Mouse (Mus musculus) CH12.LX (cell line): ENCODE measurements around the gene Fnbp1. TPM values are rescaled to one million over a fixed set of nuclear protein-coding genes. Genes with fewer than 3 reads are reported as not detected.
A peak's percentile ranks its signal among the peaks of the same experiment; 100 is the strongest.

Experiments used
- DNase-seq: peaks from one replicate; pipeline ENCODE4 v3.0.0-alpha.2; 2013; ENCODE audit errors: extremely low read depth
- H3K27ac ChIP-seq: 2 replicates; pipeline ENCODE4 v1.5.1; 2012; ENCODE audit warnings: low read depth, mild to moderate bottlenecking, control low read depth, moderate library complexity; ENCODE audit not compliant: insufficient read depth
- H3K27me3 ChIP-seq: replicated peaks from 2 replicates; pipeline ENCODE3; 2012; ENCODE audit warnings: inconsistent platforms
- H3K36me3 ChIP-seq, 2 experiments: replicated peaks in 1 of 2; 2 replicates each; pipeline versions ENCODE3 to v1.6.1; 2012; ENCODE audit warnings: inconsistent platforms in 1 of 2, low read length in 1 of 2, mild to moderate bottlenecking in 1 of 2, mixed read lengths in 1 of 2, moderate library complexity in 1 of 2; ENCODE audit not compliant: control insufficient read depth in 1 of 2, insufficient read depth in 1 of 2
- H3K4me1 ChIP-seq, 2 experiments: 2 replicates each; pipeline ENCODE4 v1.6.1; 2012; ENCODE audit warnings: inconsistent platforms in 1 of 2, moderate library complexity in 1 of 2; ENCODE audit not compliant: insufficient read depth in 2 of 2, control insufficient read depth in 1 of 2
- H3K4me2 ChIP-seq: 2 replicates; pipeline ENCODE4 v1.6.1; 2012; ENCODE audit warnings: low read depth, mild to moderate bottlenecking, control low read depth; ENCODE audit not compliant: poor library complexity, insufficient read depth, severe bottlenecking
- H3K4me3 ChIP-seq, 3 experiments: fragments of 150-350 bp in 1 of 3; sonication (generic) in 1 of 3; replicated peaks in 1 of 3; 2 replicates each; pipeline versions ENCODE3 to v1.5.1; 2011 to 2012; ENCODE audit warnings: low read depth in 2 of 3, low read length in 2 of 3, mild to moderate bottlenecking in 2 of 3, moderate library complexity in 2 of 3, control low read depth in 1 of 3, improper control_type of control experiment in 1 of 3, inconsistent platforms in 1 of 3, mixed read lengths in 1 of 3; ENCODE audit not compliant: poor library complexity in 1 of 3
- H3K79me2 ChIP-seq: replicated peaks from 2 replicates; pipeline ENCODE4 v1.6.1; 2012; ENCODE audit warnings: mild to moderate bottlenecking, moderate library complexity; ENCODE audit not compliant: control insufficient read depth, poor library complexity, insufficient read depth, severe bottlenecking; ENCODE audit errors: extremely low read depth
- H3K9ac ChIP-seq: 2 replicates; pipeline ENCODE4 v1.6.1; 2012; ENCODE audit warnings: low read depth, mild to moderate bottlenecking, control low read depth, moderate library complexity; ENCODE audit not compliant: insufficient read depth
- H3K9me3 ChIP-seq: replicated peaks from 2 replicates; pipeline ENCODE3; 2012; ENCODE audit warnings: low read length, inconsistent platforms, mixed read lengths
- BHLHE40 ChIP-seq: IDR thresholded peaks from 2 replicates; pipeline ENCODE4 v1.6.1; 2011; ENCODE audit warnings: mild to moderate bottlenecking, low read depth, low read length, improper control_type of control experiment
- CHD1 ChIP-seq: IDR thresholded peaks from 2 replicates; pipeline ENCODE4 v1.6.1; 2012; ENCODE audit warnings: low read depth, low read length, improper control_type of control experiment, inconsistent platforms
- CHD2 ChIP-seq: IDR thresholded peaks from 2 replicates; pipeline ENCODE4 v1.6.1; 2011; ENCODE audit warnings: low read length, improper control_type of control experiment
- ELF1 ChIP-seq: IDR thresholded peaks from 2 replicates; pipeline ENCODE4 v1.6.1; 2014; ENCODE audit warnings: low read depth, mild to moderate bottlenecking, inconsistent platforms, low read length, improper control_type of control experiment
- GABPA ChIP-seq: IDR thresholded peaks from 2 replicates; pipeline ENCODE4 v1.6.1; 2012; ENCODE audit warnings: low read depth, low read length, improper control_type of control experiment, inconsistent platforms; ENCODE audit not compliant: insufficient replicate concordance
- IRF4 ChIP-seq: IDR thresholded peaks from 2 replicates; pipeline ENCODE4 v1.6.1; 2014; ENCODE audit warnings: low read depth, mild to moderate bottlenecking, inconsistent platforms, low read length, improper control_type of control experiment
- MAFK ChIP-seq: IDR thresholded peaks from 2 replicates; pipeline ENCODE4 v1.6.1; 2011; ENCODE audit warnings: low read length, improper control_type of control experiment; ENCODE audit not compliant: insufficient replicate concordance
- MAX ChIP-seq: IDR thresholded peaks from 2 replicates; pipeline ENCODE4 v1.6.1; 2011; ENCODE audit warnings: low read length, improper control_type of control experiment
- MXI1 ChIP-seq: IDR thresholded peaks from 2 replicates; pipeline ENCODE4 v1.6.1; 2011; ENCODE audit warnings: mild to moderate bottlenecking, low read depth, low read length, improper control_type of control experiment
- NELFE ChIP-seq: IDR thresholded peaks from 2 replicates; pipeline ENCODE4 v1.6.1; 2011; ENCODE audit warnings: low read depth, low read length, improper control_type of control experiment
- POLR2A ChIP-seq: IDR thresholded peaks from 2 replicates; pipeline ENCODE4 v1.6.1; 2011; ENCODE audit warnings: low read depth, mild to moderate bottlenecking, improper control_type of control experiment, low read length
- POLR2AphosphoS2 ChIP-seq: IDR thresholded peaks from 2 replicates; pipeline ENCODE4 v1.6.1; 2011; ENCODE audit warnings: low read depth, low read length, improper control_type of control experiment
- SIN3A ChIP-seq: IDR thresholded peaks from 2 replicates; pipeline ENCODE4 v1.6.1; 2012; ENCODE audit warnings: low read length, improper control_type of control experiment, inconsistent platforms
- SMC3 ChIP-seq: IDR thresholded peaks from 2 replicates; pipeline ENCODE4 v1.6.1; 2011; ENCODE audit warnings: low read depth, low read length, improper control_type of control experiment
- TBP ChIP-seq: conservative IDR thresholded peaks from 2 replicates; pipeline ENCODE4 v1.6.1; 2011; ENCODE audit warnings: low read depth, low read length, improper control_type of control experiment
- TCF12 ChIP-seq: IDR thresholded peaks from 2 replicates; pipeline ENCODE4 v1.6.1; 2014; ENCODE audit warnings: low read depth, mild to moderate bottlenecking, inconsistent platforms, low read length, improper control_type of control experiment
- UBTF ChIP-seq: IDR thresholded peaks from 2 replicates; pipeline ENCODE4 v1.6.1; 2012; ENCODE audit warnings: low read depth, mild to moderate bottlenecking, inconsistent platforms, low read length, improper control_type of control experiment, moderate library complexity
- ZNF384 ChIP-seq: IDR thresholded peaks from 2 replicates; pipeline ENCODE4 v1.6.1; 2012; ENCODE audit warnings: low read depth, low read length, improper control_type of control experiment, inconsistent platforms
- dilution Hi-C: fragments of 300-500 bp; cut with MboI; formaldehyde crosslinking; loops from 2 replicates; pipeline ENCODE4 v1.14.3; 2020; ENCODE audit warnings: low sequenced_read_pairs; ENCODE audit not compliant: extremely low pct_unique_long_range_greater_than_20kb, extremely low pct_ligation_motif_present
- in situ Hi-C: fragments of 300-500 bp; cut with MboI; formaldehyde crosslinking; loops from 3 replicates; pipeline ENCODE4 v1.14.3; 2019; ENCODE audit warnings: low sequenced_read_pairs, low pct_ligation_motif_present, low pct_unique_long_range_greater_than_20kb, mixed read lengths
- polyA plus RNA-seq: library from polyadenylated mRNA; unstranded; fragments of >175 nt; gene quantifications from 2 replicates; pipeline ENCODE4 v1.2.1, GENCODE M21; 2012; ENCODE audit warnings: low read depth; ENCODE audit not compliant: insufficient read length
- total RNA-seq, 2 experiments: library from RNA; depleted of rRNA; stranded (reverse); fragments of 300-350 nt in 1 of 2; fragments of >200 nt in 1 of 2; gene quantifications; 2 replicates each; pipeline ENCODE4 v1.2.3; 2012 to 2014

Gene Fnbp1
- total and polyA plus RNA-seq, 3 experiments, result 29.6 to 133 (median 50.5) TPM

- H3K4me1 ChIP-seq, result peaks cover 3 to 45% of the 10 kb centered on the region in 2 experiments; a peak in 2 of 4 replicates
- TF ChIP-seq SIN3A (peak; percentile 19; the same call in 1 of the 2 replicates), SMC3 (no peak), NELFE (no peak), CHD1 (no peak), UBTF (peak; percentile 36; the same call in 1 of the 2 replicates), CHD2 (no peak), MAFK (peak; percentile 96)
- no peak for DNase-seq
- H3K27ac ChIP-seq, result peak overlapping the region; percentile 88
- peaks cover 26% of the 10 kb centered on the region for H3K79me2 ChIP-seq
- H3K36me3 ChIP-seq, result peaks cover 2 to 17% of the 10 kb centered on the region in 2 experiments
- in situ Hi-C loops (loop anchor here (10.0 kb wide), 1 partner anchor 119 kb away; no protein-coding TSS in a partner anchor), dilution Hi-C loops (no loop called here)
- no peaks in the 10 kb centered on the region for H3K27me3 ChIP-seq
- H3K9me3 ChIP-seq, result no peaks in the 10 kb centered on the region
- peak overlapping the region; percentile 59 to 97 (median 74) for H3K4me3 ChIP-seq
- H3K4me2 ChIP-seq, result peak overlapping the region; percentile 53
- peak overlapping the region; percentile 52 for H3K9ac ChIP-seq
Observed at GRCm38 (mm10) chr2:31143768-31144695, 2.2 kb upstream of the Fnbp1 start.

DNA sequence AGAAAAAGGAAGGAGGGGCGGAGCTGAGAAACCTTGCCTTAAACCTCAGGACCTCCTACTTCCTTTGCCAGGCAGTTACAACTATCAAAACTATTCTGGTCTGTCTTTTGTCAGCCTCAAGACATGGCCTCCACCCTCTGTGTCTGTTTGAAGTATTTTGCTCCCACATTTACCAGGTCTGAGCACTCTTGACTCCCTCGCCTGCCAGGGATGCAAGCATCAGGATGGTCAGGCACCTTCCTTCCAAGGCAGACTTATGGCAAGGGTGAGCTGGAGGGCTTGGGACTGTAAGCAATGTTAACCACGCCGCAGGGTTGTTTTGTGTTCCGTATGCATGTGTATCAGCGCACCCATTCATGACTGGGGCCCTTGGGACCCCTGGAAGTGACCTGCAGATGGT is 1.5 kb upstream of the Fnbp1 start:
- peak overlapping the region; percentile 88 for H3K27ac ChIP-seq
- peak overlapping the region; percentile 52 for H3K9ac ChIP-seq
- peak; percentile 63 for DNase-seq
- TF ChIP-seq ELF1, result no peak
- no peak for TF ChIP-seq ZNF384
- TF ChIP-seq POLR2A, result peak; percentile 66
- TF ChIP-seq POLR2AphosphoS2, result no peak
- no peak for TF ChIP-seq MAX
- no peak for TF ChIP-seq SIN3A
- TF ChIP-seq GABPA, result no peak
- TF ChIP-seq NELFE, result peak; percentile 32; the same call in 1 of the 2 replicates
- TF ChIP-seq IRF4, result no peak
- peak; percentile 45; the same call in 1 of the 2 replicates for TF ChIP-seq MXI1
- TF ChIP-seq TBP, result peak; percentile 91
- peak; percentile 51; the same call in 1 of the 2 replicates for TF ChIP-seq TCF12
- TF ChIP-seq BHLHE40, result no peak
- TF ChIP-seq, all 38 proteins: peak for 5
- dilution Hi-C loops (no loop called here), in situ Hi-C loops (loop anchor here (10.0 kb wide), 1 partner anchor 119 kb away; no protein-coding TSS in a partner anchor)
- H3K79me2 ChIP-seq, result peaks cover 33% of the 10 kb centered on the region
- peak overlapping the region; percentile 59 to 97 (median 74) for H3K4me3 ChIP-seq
- H3K9me3 ChIP-seq, result no peaks in the 10 kb centered on the region
- peaks cover 2 to 17% of the 10 kb centered on the region in 2 experiments for H3K36me3 ChIP-seq
- no peaks in the 10 kb centered on the region for H3K27me3 ChIP-seq
- H3K4me2 ChIP-seq, result peak overlapping the region; percentile 53
- H3K4me1 ChIP-seq, result peaks cover 3 to 46% of the 10 kb centered on the region in 2 experiments; a peak in 2 of 4 replicates
